Mouse (Mus musculus) limb, embryonic 15.5 days (tissue): Measurements from ENCODE around the gene Parp1. TPM values are rescaled to one million over a fixed set of nuclear protein-coding genes. Genes with fewer than 3 reads are reported as not detected.

Experiments used
- ATAC-seq: fragments of 200-750 bp; cut with Nextera tagmentation; 2 replicates; pipeline ENCODE4 v1.8.0; 2017; ENCODE audit warnings: low read depth, moderate TSS enrichment; ENCODE audit not compliant: insufficient number of reproducible peaks, low FRiP score, low TSS enrichment
- H3K27ac ChIP-seq: fragments of 300-500 bp; sonication (generic); 2 replicates; pipeline ENCODE4 v1.5.1; 2015; ENCODE audit warnings: moderate library complexity, mild to moderate bottlenecking, inconsistent platforms
- H3K27me3 ChIP-seq: fragments of 300-500 bp; sonication (generic); 2 replicates; pipeline ENCODE4 v1.6.1; 2015; ENCODE audit warnings: inconsistent platforms
- H3K36me3 ChIP-seq: fragments of 300-500 bp; sonication (generic); 2 replicates; pipeline ENCODE4 v1.6.1; 2015; ENCODE audit warnings: inconsistent platforms
- H3K4me1 ChIP-seq: fragments of 300-500 bp; sonication (generic); 2 replicates; pipeline ENCODE4 v1.6.1; 2015; ENCODE audit warnings: inconsistent platforms
- H3K4me2 ChIP-seq: fragments of 300-500 bp; sonication (generic); 2 replicates; pipeline ENCODE4 v1.6.1; 2015; ENCODE audit warnings: mild to moderate bottlenecking, inconsistent platforms
- H3K4me3 ChIP-seq: fragments of 300-500 bp; sonication (generic); 2 replicates; pipeline ENCODE4 v1.5.1; 2015; ENCODE audit warnings: mild to moderate bottlenecking, inconsistent platforms
- H3K9ac ChIP-seq: fragments of 300-500 bp; sonication (generic); 2 replicates; pipeline ENCODE4 v1.6.1; 2015; ENCODE audit warnings: inconsistent platforms
- H3K9me3 ChIP-seq: fragments of 300-500 bp; sonication (generic); 2 replicates; pipeline ENCODE4 v1.6.1; 2016; ENCODE audit warnings: inconsistent platforms
- WGBS: fragments of 180-500 bp; shearing (Covaris S2); methylation state at CpG from one replicate; pipeline ENCODE4 v1.1.7; 2015; 5-methylcytosine and 5-hydroxymethylcytosine counted together
- microRNA-seq: library from miRNA; unstranded; fragments of <30 nt; microRNA quantifications from one replicate; pipeline ENCODE4, GENCODE M21; 2016
- polyA plus RNA-seq: library from polyadenylated mRNA; unstranded; fragments of >200 nt; fragmentation: Nextera tagmentation; extraction: Ambion mirVana; gene quantifications from 2 replicates; pipeline ENCODE4 v1.2.1, GENCODE M21; 2015

The Parp1 gene
- polyA plus RNA-seq, 1 experiment from 2014 or later, result 99.9 TPM

DNA sequence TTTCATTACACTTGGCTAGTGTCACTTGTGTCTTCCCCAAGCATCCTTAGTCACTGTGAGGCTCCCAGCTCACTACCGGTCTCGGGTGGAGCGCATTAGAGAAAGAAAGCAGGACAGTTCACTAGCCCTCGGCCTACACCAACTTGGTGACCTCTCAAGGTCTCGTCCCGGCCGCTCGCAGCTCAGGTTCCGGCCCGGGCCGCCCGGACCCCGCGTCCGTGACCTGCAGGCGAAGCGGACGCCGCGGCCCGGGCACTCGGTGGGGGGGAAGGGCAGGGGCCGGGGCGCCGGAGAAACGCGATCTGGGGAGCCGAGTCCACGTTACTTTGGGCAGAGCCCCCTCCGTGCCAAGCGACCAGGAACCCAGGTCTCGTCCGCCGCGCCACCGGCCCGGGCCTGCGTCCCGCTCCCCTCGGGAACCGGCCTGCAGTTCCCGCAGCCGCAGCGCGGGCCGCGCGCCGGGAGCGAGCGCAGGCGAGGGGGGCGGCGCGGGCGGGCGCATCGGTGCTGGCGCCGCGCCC is 71.9 kb downstream of the Parp1 start:
- H3K27ac ChIP-seq, result peak overlapping the region; percentile 91
- H3K4me1 ChIP-seq, result peaks cover 21% of the 10 kb centered on the region
- H3K36me3 ChIP-seq, result no peaks in the 10 kb centered on the region
- peak overlapping the region; percentile 95 for H3K9ac ChIP-seq
- peak overlapping the region; percentile 82 for H3K4me2 ChIP-seq
- H3K9me3 ChIP-seq, result no peaks in the 10 kb centered on the region
- whole genome bisulfite sequencing, result under 1% methylated on average over 56 of the region's 61 CpGs
- peak overlapping the region; percentile 95 for H3K4me3 ChIP-seq
- peak; percentile 49; the same call in 1 of the 2 replicates for ATAC-seq
- H3K27me3 ChIP-seq, result no peaks in the 10 kb centered on the region

- peak within 1 kb of the TSS; percentile 95 for H3K9ac ChIP-seq
- no peaks in the 10 kb centered on the region for H3K27me3 ChIP-seq
- peak; percentile 81 for ATAC-seq
- H3K4me2 ChIP-seq, result peak within 1 kb of the TSS; percentile 82
- H3K27ac ChIP-seq, result peak within 1 kb of the TSS; percentile 91
- no peaks in the 10 kb centered on the region for H3K36me3 ChIP-seq
- H3K4me1 ChIP-seq, result peaks cover 21% of the 10 kb centered on the region
- no peaks in the 10 kb centered on the region for H3K9me3 ChIP-seq
- H3K4me3 ChIP-seq, result peak within 1 kb of the TSS; percentile 95
- under 1% methylated on average over 45 of the region's 47 CpGs for WGBS
These were observed 72.4 kb downstream of the Parp1 start, which contains the start of gene Lin9 for GRCm38 (mm10) chr1:180641137-180641517. TSS of gene Lin9 (plus strand) at chr1:180641150.

DNA sequence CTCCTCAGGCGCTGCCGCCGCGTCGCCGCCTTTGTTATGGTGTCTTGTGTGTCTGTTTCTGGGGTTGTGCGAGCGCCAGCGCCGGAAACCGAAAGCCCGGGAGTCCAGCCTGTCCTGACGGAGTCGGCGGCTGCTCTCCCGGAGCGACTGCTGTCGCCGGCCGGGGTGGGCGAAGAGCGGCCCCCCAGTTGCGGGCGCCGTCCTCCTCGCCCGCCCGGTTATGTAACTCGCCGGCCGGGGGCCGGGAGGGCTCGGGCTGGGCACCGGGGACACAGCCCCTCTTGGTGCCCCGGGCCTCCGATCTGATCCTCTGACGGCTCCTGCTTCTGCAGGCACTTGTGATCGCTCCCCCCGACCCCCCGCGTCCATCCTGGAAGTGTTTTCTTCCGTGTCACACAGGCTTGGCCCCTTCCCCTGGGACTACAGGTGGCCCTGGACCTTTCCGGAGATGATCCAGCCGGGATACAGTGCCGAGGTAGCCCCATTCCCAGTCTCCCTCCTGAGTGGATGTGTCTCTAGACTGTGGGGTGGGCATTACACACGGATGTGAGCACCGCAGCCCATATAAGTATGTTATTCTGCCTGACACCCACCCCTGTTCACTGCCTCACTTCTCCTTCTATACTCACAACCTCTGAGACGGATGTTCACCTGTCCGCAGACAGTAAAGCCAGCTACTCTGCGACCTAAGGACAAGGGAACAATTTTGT is 72.9 kb downstream of the Parp1 start:
- H3K4me2 ChIP-seq, result peak overlapping the region; percentile 82
- H3K9ac ChIP-seq, result peak overlapping the region; percentile 95
- peak overlapping the region; percentile 91 for H3K27ac ChIP-seq
- no peaks in the 10 kb centered on the region for H3K36me3 ChIP-seq
- H3K4me3 ChIP-seq, result peak overlapping the region; percentile 95
- 3% methylated on average over 50 of the region's 50 CpGs for WGBS
- H3K9me3 ChIP-seq, result no peaks in the 10 kb centered on the region
- peaks cover 21% of the 10 kb centered on the region for H3K4me1 ChIP-seq
- peak; percentile 32; the same call in 1 of the 2 replicates for ATAC-seq
- H3K27me3 ChIP-seq, result no peaks in the 10 kb centered on the region

GRCm38 (mm10) chr1:180642228-180642564 is 73.5 kb downstream of the Parp1 start:
- H3K36me3 ChIP-seq, result no peaks in the 10 kb centered on the region
- no peak for ATAC-seq
- H3K9me3 ChIP-seq, result no peaks in the 10 kb centered on the region
- H3K4me3 ChIP-seq, result peak overlapping the region; percentile 95
- H3K4me2 ChIP-seq, result peak overlapping the region; percentile 82
- H3K9ac ChIP-seq, result peak overlapping the region; percentile 95
- H3K4me1 ChIP-seq, result peaks cover 21% of the 10 kb centered on the region
- peak overlapping the region; percentile 91; the same call in 1 of the 2 replicates for H3K27ac ChIP-seq
- no peaks in the 10 kb centered on the region for H3K27me3 ChIP-seq
- 71% methylated on average over 8 of the region's 8 CpGs for WGBS

Small RNA genes lying within 50 kb of the gene (microRNA-seq; reads per million reads assigned to microRNA genes)
- gene Mir6904, result not detected

Other genes with a start within 250 kb of the Parp1 start
- gene Itpkb, start 238.4 kb upstream of the Parp1 start, polyA plus RNA-seq, result 12.7 and 15.1 TPM in 2 replicates
- 3.9 and 4.4 TPM in 2 replicates for gene Stum, start 85.4 kb upstream of the Parp1 start, polyA plus RNA-seq
- 14.4 and 15.3 TPM in 2 replicates for gene Lin9, start 72.2 kb downstream of the Parp1 start, polyA plus RNA-seq
- gene Mixl1, start 128.1 kb downstream of the Parp1 start, polyA plus RNA-seq, result 0.17 and 0.22 TPM in 2 replicates
- 24.0 and 27.9 TPM in 2 replicates for gene Acbd3, start 157.1 kb downstream of the Parp1 start, polyA plus RNA-seq
- 2,561 and 2,592 TPM in 2 replicates for gene H3f3a, start 245.0 kb downstream of the Parp1 start, polyA plus RNA-seq